Mouse (Mus musculus): Measurements from ENCODE around the gene Ank2.

DNA sequence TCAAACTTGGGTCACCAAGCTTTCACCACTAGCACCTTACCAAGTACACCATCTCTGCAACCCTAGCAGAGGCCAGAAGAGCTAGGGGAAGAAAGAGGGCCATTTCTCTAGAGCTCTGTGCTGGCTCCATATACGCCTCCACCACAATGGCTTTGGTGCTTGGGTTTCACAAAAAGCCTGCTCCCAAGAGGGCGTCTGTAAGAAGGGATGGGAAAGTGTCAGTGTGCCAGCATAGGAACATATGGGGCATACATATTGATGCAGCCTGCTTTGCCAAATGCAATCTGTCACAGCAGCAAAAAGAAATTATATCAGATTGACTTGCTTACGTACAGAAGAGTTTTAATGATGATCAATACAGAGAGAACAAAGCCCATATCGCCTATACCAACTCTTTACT, 82.2 kb downstream of the Ank2 start:
- TF ChIP-seq GATA1 (IDR thresholded peaks at IDR 0.05; ENCODE audit: borderline replicate concordance, low read length) (no peak), FLI1 (IDR thresholded peaks at IDR 0.05; ENCODE audit: low read length) (no peak)
